Mouse (Mus musculus) right cerebral cortex, adult 2 months (tissue): ENCODE results near the gene C87436.
A peak's percentile ranks its signal among the peaks of the same experiment; 100 is the strongest.

Source experiments
- DNase-seq, 2 experiments: peaks; one replicate each; pipeline ENCODE4 v3.0.0; 2021 to 2022; ENCODE audit warnings: low spot score in 2 of 2

Gene C87436

GRCm38 (mm10) chr6:86426358-86426757 lies 11.8 kb upstream of the C87436 start, which contains the start of gene Gm44790:
TSS of gene Gm44790 (plus strand) at chr6:86426658.
- no peak for DNase-seq

GRCm38 (mm10) chr6:86431531-86431930 lies 6.6 kb upstream of the C87436 start:
- DNase-seq, result no peak

GRCm38 (mm10) chr6:86433696-86434095 lies 4.5 kb upstream of the C87436 start:
- no peak for DNase-seq

- DNase-seq, result peak in 1 of 2 experiments; percentile 38
Observed at GRCm38 (mm10) chr6:86437711-86438110, 463 bp upstream of the C87436 start.

- DNase-seq, result no peak
Observed at GRCm38 (mm10) chr6:86439119-86439496, 934 bp downstream of the C87436 start.

GRCm38 (mm10) chr6:86439531-86439930 lies 1.4 kb downstream of the C87436 start:
- DNase-seq, result no peak

GRCm38 (mm10) chr6:86441571-86441970 lies 3.4 kb downstream of the C87436 start:
- DNase-seq, result no peak

GRCm38 (mm10) chr6:86445551-86445950 lies 7.4 kb downstream of the C87436 start:
- no peak for DNase-seq

GRCm38 (mm10) chr6:86446927-86447568 lies 8.9 kb downstream of the C87436 start:
- no peak for DNase-seq

- no peak for DNase-seq
Observed at GRCm38 (mm10) chr6:86456727-86457126, 18.6 kb downstream of the C87436 start.

- DNase-seq, result no peak
Observed at GRCm38 (mm10) chr6:86463079-86463478, 24.9 kb downstream of the C87436 start.

GRCm38 (mm10) chr6:86471317-86471716 lies 33.1 kb downstream of the C87436 start:
- DNase-seq, result no peak

GRCm38 (mm10) chr6:86471760-86472099 lies 33.6 kb downstream of the C87436 start:
- no peak for DNase-seq

GRCm38 (mm10) chr6:86472100-86472955 lies 34.2 kb downstream of the C87436 start:
- peak; percentile 100 for DNase-seq

- DNase-seq, result no peak
Observed at GRCm38 (mm10) chr6:86473077-86473476, 34.9 kb downstream of the C87436 start.

- no peak for DNase-seq
Observed at GRCm38 (mm10) chr6:86474072-86474471, 35.9 kb downstream of the C87436 start.

- DNase-seq, result no peak
Observed at GRCm38 (mm10) chr6:86474646-86475181, 36.5 kb downstream of the C87436 start.

GRCm38 (mm10) chr6:86475462-86476167 lies 37.4 kb downstream of the C87436 start:
- DNase-seq, result no peak

GRCm38 (mm10) chr6:86476931-86477330 lies 38.8 kb downstream of the C87436 start:
- DNase-seq, result no peak

- DNase-seq, result no peak
Observed at GRCm38 (mm10) chr6:86479311-86479710, 41.1 kb downstream of the C87436 start.

- no peak for DNase-seq
Observed at GRCm38 (mm10) chr6:86479816-86480188, 41.6 kb downstream of the C87436 start.

- peak in 1 of 2 experiments; percentile 23 for DNase-seq
Observed at GRCm38 (mm10) chr6:86480189-86480831, 42.1 kb downstream of the C87436 start.
